Mouse (Mus musculus) retina, adult 2 months (tissue): Measurements from ENCODE around the gene Zbtb40.

Experiments used
- DNase-seq: peaks from one replicate; pipeline ENCODE4 v3.0.0-alpha.2; 2012; ENCODE audit warnings: low read depth, low spot score

Zbtb40 gene

DNA sequence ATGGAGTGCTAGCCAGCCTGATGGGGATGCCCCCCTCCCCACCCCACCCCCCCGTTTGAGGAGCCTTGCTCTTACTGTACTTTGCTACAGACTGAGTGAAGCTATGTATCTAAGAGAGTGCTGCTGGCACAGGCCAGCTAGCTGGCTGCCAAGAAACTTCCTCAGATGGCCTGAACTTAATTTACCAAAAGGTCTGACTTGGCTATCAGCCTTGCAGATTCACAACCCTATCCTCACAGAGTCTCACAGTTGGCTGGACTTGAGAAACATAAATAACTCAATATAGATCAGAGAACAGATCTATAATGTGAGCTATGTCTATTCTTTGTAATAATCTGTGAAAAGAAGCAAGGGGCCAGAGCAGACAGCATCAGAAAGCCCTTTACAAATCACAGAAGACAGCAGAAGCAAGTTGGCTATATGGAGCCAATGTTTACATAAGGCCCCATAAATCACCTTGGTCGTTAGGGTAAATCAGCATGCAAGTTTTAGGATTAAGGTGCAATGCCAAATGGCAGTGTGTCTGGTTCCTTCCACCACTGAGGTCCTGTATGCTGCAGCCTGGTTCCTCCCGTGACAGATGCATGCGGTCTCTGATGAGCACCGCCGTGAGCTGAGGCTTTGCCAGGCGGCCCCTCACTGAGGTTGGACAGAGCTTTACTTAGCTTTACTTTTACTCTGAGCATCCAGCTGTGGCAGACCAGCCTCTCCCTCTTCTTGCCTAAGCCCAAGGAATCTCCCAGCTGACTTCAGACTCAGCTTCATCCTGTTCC lies 15.3 kb downstream of the Zbtb40 start:
- DNase-seq: no peak

DNA sequence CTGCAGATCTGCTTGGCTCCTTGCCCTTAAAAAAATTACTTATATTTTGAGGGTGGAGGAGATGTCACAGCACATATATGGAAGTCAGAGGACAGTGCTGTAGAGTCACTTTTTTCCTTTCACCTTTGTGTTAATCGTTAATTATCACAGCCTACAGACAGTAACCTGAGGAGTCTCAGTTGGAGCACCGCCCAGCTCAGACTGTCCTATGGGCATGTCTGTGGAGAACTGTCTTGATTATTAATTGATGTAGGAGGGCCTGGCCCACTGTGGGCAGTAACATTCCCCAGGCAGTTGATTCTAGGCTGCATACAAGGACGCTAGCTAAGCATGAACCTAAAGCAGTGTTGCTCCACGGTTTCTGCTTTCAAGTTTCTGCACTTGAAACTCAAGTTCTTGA lies 16.1 kb downstream of the Zbtb40 start:
- no peak for DNase-seq

DNA sequence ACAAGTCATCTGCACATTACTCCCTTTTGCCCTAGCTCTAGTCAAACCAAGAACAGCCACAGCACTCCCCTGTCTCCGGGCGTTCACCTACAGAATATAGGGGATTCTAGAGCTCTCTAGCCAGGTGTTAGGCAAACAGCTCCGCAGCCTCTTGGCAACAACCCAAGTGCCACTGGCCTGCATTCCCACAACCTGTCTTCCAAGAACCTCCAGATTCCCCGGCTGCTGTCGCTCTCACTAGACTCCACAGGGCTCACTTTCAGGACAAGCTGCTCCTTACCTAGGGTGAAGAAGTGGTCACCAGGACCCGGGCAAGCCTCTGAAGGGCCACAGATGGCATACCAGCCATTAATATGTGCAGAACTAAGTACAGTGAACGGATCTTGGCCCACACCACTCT lies 17.3 kb downstream of the Zbtb40 start:
- no peak for DNase-seq

DNA sequence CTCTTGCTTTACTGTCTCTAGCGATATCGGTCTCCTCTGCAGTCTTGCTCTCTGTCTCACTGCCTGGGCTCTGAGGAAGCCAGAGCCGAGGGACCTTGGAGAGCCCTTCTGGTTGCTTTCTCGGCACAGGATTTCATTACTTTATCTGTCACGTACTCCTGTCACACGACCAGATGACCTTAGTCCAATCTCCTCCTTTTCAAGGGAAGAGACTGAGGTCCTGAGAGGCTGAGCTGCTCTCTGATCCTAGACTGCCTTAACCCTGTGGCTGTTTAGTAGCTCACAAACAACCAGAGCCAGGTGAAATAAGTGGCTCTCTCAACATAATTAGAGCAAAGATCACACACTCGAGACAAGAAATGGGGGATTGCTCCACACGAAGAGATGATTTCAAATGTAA lies 19.3 kb downstream of the Zbtb40 start:
- no peak for DNase-seq

DNA sequence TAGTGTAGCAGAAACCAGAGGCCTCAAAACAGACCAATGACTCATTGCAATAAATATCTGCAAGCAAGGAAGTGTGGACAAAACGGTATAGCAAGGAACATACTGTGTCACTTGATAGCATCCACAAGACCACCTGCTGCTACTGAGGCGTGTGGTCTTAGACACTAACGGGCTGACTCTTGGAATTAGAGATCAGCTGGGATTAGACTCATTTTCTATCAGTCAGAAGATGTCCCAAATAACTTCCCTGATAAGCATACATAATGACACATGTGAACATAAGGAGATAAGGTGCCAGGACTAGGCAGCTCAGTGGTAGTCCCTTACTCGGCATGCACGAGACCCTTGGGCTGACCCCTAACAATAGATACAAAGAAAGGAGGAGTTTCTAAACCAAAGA lies 21.6 kb downstream of the Zbtb40 start:
- no peak for DNase-seq

DNA sequence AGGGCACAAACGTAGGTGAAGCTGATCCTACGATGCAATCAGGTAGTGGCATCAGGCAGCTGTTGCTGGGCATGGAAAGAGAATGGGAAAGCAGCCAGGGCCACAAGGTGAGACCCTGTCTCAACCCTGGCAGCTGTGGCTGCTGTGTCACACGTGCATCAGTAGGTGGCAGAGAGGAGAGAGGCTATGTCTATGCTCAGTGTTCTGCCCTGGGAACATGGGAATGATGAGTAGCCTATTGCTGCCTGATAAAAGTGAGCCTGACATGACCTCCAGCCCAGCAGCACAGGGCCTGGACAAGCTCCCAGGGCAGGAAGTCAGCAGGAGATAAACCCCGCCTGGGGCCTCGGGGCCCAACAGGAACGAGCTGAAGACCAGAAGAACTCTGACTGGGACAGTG lies 23.0 kb downstream of the Zbtb40 start:
- DNase-seq: no peak

DNA sequence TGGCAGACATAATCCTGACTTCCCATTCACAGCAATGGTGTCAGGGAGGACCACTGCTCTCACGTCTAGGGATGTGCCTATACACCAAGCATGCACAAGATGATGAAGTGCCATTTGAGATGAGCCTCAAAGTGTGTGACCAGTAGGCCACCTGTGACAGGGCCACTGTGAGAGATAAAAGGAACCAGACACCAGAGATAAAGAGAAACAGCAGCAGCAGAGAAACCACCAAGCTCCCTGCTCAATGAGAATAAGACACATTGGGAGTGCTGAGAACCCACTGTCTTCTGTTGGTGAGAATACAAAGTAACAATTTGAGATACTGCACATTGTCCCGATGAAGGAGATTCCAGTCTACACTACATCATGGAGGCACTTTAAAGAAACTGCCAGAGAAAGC lies 23.5 kb downstream of the Zbtb40 start:
- DNase-seq: no peak

DNA sequence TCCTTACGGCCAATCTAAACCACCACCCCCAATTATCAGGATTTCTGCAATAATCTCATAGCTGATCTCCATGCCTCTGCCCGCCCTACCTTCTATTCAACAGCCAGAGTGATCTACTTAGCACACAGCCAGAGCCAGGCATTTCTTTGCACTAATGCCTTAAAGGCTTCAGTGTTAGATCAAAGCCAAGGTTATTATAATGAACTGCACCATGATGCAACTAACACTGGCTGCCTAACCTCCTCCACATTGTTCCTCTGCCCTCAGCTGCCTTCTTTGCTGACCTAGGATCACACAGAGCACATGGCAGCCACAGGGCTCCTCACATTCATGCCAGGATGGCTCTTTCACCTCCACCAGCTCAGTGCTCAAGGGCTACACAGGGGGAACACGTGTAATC lies 28.5 kb downstream of the Zbtb40 start:
- DNase-seq: no peak

DNA sequence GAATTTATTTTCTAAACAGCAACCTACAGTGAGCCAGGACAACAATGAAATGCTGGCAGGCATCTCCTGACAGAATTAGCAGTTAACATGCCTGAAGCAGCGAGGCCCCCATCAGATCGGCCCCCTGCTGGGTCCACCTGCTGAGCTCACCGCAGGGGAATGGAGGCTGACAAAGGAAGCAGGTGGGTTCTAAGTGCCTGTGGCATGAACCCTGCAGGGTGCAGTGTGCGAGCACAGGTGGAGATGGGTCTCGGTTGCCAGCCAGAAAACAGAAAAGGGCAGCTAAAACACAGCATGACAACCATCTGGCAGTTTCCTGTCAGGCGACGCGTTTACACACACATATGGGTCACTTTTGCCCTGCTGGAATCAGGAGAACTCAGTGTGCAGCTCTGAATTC lies 32.7 kb downstream of the Zbtb40 start:
- no peak for DNase-seq

DNA sequence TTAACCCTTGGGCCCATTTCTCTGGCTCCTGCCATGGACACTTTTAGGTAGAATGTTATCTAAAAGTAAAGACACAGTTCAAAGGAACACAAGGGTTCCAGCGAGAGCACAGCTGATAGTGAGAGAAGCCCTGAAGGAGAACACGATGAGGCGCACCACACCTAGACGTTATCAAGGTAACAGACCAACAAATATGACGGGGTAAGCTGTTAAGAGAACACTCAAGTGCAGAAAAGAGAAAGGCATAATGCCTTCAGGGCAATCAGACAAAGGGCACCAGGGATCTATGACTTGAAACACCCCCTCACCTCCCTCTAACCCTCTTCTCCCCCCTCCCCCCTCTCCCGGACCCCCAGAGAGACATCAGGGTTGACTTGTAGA lies 33.1 kb downstream of the Zbtb40 start:
- no peak for DNase-seq

DNA sequence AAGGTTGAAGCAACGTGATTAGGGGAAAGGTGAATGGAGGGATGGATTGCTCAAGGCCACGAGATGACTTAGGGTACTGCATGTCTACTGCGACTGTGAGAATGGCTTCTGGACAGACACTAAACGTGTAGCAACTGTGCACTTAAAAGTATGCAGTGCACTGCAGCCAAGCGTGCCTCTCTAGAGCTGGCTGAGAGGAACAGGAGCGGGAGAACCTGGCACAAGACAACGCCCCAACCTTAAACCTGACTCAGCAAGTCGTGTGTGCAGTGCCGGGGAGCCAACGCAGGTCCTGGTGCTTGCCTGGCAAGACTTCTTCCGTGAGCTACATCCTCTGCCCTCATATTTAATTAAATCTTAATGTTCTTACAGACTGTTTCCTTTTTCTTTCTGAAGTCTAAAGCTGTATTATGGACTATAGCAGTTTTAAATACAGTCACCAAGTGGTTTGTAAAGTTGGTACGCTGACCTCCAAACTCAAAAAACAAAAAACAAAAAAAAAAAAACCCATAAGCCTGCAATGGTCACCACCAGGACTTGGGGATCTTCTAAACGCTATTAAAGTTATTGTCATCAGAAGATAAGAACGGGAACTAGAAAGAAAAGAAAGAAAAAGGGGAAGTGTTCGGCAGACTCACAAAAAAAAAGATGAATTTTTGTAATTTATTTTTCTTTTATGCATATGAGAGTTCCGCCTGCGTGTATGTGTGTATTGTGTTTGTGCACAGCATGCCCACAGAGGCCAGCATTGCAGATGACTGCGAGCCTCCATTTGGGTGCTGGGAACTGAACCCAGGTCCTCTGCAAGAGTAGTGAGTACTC lies 33.7 kb downstream of the Zbtb40 start:
- DNase-seq: no peak

DNA sequence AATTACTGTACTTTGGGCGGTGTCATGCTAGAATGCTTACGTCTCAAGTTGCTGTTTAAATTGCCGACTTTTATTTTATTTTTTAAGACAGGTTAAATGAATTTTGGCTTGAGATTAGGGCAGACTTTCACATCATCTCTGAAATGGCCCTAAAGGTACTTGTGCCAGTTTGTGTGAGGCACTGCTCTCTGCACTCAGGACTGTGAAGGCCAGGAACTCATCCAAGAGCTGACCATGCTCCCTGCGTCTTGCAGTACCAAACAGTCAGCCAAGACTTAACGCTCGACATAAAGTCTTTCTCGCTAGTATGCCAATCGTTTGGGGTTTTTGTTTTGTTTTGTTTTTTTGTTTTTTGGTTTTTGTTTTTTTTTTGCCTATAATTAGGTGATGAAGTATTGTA lies 34.5 kb downstream of the Zbtb40 start:
- DNase-seq: no peak

DNA sequence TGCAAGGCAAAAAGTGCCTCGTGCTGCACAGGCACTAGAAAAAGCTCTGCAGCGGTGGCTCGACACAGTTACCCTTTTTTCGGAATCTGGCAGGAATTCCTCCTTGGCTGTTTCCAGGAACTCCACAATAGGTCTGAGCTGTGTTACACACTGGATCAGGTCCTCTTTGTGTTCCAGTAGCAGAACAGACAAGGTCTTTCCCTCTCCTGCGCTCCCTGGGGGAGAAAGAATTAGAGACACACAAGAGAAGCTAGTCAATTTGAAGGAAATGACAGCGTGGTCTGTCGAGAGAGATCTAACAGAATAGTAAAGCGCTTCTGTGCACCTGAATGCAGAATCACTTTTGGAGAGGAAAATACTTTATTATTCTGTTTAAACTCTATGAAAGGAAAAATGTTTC lies 41.6 kb downstream of the Zbtb40 start:
- no peak for DNase-seq

DNA sequence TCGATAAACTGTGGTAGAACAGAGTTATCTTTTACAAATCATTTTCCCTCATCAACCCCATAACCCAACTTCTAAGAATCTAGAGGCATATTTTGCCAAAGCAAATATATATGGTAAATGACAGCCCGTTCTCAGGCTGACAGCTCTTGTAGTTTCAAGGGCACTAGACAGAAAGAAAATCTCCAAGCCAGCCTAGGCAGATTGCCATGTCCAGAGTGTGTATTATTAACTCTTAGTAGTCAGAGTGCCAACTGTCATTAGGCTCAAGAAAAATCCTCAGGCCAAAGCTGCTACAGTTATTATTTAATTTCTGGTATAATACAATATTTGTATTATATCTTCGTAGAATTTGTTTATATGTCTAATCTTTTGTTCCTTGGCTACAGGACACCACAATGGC lies 46.8 kb downstream of the Zbtb40 start:
- no peak for DNase-seq

DNA sequence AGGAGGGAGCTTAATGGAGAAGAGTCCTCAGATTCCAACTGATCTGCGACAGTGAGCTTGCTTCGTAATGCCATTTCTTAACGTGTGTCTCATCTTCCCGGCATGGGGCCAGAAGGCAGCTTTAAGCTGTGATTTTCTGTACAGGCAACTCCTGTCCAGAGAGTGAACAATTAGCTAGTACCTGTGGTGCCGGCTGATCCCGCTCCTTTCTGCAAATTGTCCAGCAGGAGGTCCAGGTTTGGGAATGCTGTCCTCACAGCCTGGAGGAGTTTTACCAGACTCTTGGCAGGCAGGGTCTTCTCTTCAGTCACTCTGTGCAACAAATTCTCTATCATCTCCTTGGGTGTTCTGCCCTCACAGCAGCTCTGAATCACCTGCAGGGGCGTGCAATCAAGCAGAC lies 47.6 kb downstream of the Zbtb40 start:
- DNase-seq: no peak

DNA sequence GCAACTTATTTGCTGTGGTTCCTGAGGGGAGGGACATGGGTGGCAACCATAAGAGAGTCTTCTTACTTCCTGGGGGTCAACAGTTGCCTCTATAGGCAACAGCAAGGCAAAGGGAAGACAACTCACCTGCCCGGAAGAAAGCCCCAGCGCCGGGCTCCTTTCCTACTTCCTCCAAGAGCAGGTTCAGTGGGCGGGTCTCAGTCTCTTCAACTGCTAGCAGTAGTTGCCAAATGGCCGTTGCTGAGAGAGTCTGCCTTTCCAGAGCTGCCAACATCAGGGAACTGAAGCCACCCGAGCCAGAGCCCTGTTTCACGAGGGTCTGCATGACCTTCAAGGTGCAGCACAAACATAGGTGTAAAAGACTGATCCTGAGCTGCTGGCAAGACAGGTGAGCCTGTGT lies 50.2 kb downstream of the Zbtb40 start:
- DNase-seq: no peak

DNA sequence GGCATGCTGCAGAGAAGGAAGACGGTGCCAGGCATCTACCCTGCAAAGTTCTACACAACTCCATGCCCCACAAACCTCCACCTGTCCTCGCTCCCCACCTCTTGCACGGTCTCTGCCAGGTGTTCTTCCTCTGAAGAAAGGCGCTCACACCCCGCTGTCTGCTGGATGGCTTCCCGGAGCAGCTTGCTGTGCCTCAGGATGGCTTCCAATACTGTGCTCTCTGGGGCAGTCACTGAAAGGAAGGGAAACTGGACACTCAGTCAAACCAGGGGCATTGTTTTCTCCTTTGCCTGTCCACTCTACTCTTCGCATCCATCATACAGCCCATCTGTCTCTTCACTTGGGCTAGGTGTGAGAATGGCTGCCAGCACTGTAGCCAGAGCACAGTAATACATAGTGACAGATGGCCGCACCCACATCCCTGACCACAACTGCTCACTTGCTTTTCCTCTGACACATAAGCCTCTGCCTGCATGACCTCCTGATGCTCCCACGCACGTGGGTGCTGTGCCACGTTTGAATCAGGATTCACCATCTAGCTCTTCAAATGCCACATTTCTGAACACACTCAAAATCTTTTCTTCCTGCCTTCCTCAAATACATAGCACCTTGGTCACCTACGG lies 50.8 kb downstream of the Zbtb40 start:
- DNase-seq: no peak

DNA sequence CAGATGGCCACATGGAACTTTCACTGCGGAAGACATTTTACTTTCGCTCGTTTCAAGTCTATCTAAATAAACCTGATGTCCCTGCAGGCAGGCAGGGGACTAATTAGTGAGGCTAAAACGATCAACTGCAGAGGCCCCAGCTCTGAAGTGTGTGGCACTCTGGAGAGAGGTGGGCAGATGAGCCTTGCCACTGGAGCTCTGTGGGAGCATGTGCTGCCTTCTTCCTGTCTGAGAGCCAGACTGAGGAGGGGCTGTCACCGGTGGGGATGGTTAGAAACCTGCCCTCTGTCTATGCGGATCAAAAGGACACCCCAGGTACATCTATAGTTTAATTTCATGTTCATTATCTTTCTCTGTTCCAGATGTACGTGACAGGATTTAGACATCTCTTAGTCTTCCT lies 51.7 kb downstream of the Zbtb40 start:
- no peak for DNase-seq

DNA sequence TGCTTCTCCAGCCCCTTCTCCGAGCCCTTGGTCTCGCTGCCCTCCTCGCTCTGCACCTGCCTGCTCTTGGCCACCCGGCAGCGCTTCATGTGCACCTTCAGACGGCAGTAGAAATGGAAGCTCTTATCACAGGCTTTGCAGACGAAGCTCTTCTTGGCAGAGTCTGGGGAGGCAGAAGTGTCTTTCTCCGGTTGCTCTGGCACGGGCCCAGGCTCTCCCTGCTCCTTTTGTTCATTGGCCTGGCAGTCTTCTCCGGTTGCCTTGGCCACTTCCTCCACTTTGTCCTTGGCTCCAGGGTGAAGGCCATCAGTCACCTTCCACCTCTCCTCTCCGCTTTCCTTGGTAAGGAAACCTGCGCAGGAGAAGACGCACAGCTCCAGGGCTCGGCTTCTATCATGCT lies 53.2 kb downstream of the Zbtb40 start:
- no peak for DNase-seq

DNA sequence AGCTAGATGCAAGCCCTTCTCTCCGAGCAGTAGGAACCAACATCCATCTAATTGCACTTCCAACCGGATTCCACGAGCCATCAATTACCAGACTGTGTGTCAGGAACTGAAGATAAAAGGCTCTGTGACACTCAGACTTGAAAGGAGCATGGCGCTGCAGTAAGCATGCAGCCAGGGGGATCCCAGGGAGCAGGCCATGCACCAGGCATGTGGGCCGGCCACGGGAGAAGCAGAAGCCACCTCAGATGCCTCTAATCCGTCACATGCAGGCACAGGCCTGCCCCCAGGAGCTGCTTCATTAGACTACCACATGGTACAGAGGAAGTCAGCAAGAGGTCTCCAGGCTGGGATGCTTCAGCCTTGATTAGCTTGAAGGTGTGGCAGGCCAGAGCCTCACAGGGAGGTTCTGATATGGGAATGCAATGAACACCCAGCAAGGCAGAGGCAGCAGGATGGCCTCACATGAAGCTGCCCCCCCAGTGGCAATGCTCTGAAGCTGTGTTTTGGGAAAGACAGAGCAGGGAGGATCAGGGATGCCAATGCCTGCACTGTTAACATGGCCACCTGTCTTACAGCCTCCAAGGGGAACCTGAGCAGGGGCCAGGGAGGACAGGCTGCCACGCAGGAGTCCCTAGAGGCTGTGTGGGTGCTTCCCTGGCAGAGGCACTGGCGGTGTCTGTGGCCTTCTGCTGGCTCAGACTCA lies 66.5 kb downstream of the Zbtb40 start:
- no peak for DNase-seq

DNA sequence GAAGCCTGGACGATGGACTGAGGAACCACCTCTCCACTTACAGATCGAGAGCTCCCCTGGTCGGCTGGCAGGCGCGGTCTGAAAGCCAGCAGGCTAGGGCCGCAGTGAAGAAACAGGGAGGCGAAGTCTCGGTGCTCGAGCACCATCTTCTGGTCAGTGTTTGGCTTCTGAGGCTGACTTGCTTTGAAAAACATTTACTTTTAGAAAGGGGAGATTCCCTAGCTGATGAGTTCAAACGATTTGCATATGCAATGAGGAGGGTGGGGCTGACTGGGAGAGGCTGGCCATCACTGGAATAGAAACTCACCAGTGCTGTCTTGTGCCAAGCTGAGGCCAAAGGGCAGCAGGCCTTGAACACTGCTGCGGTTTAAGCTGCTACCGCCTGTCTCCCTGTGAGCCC lies 67.3 kb downstream of the Zbtb40 start:
- DNase-seq: peak; percentile 18

DNA sequence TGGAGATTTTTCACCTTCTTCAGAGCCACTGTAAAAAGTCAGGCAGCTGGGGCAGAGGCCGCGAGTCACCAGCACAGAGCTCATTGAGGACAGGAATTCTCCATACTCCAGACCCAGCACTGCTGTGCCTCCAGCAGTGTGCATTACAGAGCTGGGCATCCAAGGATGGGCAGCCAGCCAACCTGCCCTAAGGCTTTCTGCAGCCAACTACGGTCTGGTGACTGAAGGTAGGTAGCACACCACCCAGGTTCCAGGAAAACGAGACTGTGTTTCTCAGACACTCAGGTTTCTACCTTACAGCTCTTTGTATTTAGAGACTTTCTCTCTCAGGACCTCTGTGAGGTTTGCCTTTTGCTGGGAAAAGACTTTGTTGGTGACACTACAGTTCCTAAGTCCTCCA lies 67.7 kb downstream of the Zbtb40 start:
- no peak for DNase-seq
